Mouse (Mus musculus): Measurements from ENCODE around the gene Csf3r. TPM values are rescaled to one million over a fixed set of nuclear protein-coding genes. Genes with fewer than 3 reads are reported as not detected.

Csf3r gene
- total and polyA plus RNA-seq, 3 experiments: 0.06 TPM; not detected in 2

DNA sequence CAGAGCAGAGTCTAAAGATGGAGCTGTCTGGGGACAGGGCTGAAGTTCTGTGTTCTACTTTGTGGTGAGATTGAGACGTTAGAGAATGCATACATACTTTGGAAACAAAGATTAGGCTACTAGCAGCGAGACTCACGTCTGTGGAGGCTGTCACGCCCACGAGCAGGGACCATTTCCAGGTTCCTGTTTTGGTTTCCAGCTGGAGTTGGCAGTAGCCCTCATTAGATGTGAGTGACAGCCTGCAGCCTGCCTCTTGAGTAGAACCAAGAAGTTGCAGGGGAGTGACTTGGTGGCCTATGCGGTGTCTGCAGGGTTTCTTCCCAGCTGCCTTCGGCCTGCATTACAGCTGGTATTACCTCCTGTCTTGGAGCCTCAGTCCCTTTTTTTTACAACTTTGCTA is 27.3 kb downstream of the Csf3r start:
- no peak overlapping the region for H3K9ac ChIP-seq (ENCODE audit: control insufficient read depth, low read depth, low read length, poor library complexity, severe bottlenecking)
- H3K36me3 ChIP-seq (ENCODE audit: control insufficient read depth in 1 of 2, insufficient read depth in 2 of 2, low read length in 2 of 2): peaks cover 0 to 13% of the 10 kb centered on the region in 2 experiments; a peak in 3 of 4 replicates
- peaks cover 0 to 14% of the 10 kb centered on the region in 2 experiments; a peak in 3 of 4 replicates for H3K4me1 ChIP-seq (ENCODE audit: control insufficient read depth in 1 of 2, insufficient read depth in 2 of 2, low read length in 2 of 2)
- H3K79me2 ChIP-seq (ENCODE audit: control insufficient read depth, insufficient read depth, low read length, poor library complexity): peaks cover 10% of the 10 kb centered on the region
- H3K4me3 ChIP-seq (ENCODE audit: control insufficient read depth in 1 of 2, insufficient read depth in 1 of 2, low read depth in 2 of 2, low read length in 2 of 2): no peak overlapping the region
- H3K27ac ChIP-seq (ENCODE audit: control insufficient read depth, low read depth, low read length): no peak overlapping the region
- H3K27me3 ChIP-seq (ENCODE audit: control insufficient read depth in 1 of 2, insufficient read depth in 2 of 2, low read length in 2 of 2): no peaks in the 10 kb centered on the region
- no peaks in the 10 kb centered on the region for H3K9me3 ChIP-seq (replicated peaks; ENCODE audit: insufficient read depth, low read length)
- peak; percentile 79 for DNase-seq (ENCODE audit: low read depth, low spot score)
- TF ChIP-seq MYB (IDR thresholded peaks at IDR 0.05; ENCODE audit: low read depth, low read length): no peak
- no peak for TF ChIP-seq KAT2A (conservative IDR thresholded peaks at IDR 0.05; ENCODE audit: low read depth, low read length)
- TF ChIP-seq SIN3A (IDR thresholded peaks at IDR 0.05; ENCODE audit: low read length): peak; percentile 66
- no peak for TF ChIP-seq POLR2AphosphoS2 (IDR thresholded peaks at IDR 0.05; ENCODE audit: low read length)
- TF ChIP-seq USF2 (IDR thresholded peaks at IDR 0.05; ENCODE audit: borderline replicate concordance in 1 of 2, insufficient read depth in 1 of 2, low read depth in 1 of 2, low read length in 2 of 2): no peak
- no peak for TF ChIP-seq CHD1 (IDR thresholded peaks at IDR 0.05; ENCODE audit: low read depth, low read length)
- TF ChIP-seq MEF2A (IDR thresholded peaks at IDR 0.05; ENCODE audit: extremely low read depth, insufficient replicate concordance, low read depth, low read length, poor library complexity, severe bottlenecking): no peak
- TF ChIP-seq ZC3H11A (IDR thresholded peaks at IDR 0.05; ENCODE audit: low read depth, low read length): no peak
- no peak for TF ChIP-seq MAFK (IDR thresholded peaks at IDR 0.05; ENCODE audit: borderline replicate concordance, low read depth, low read length)
- 0 out of 2 replicates have a peak, but pooled peaks have one; percentile 25 for TF ChIP-seq MAX (IDR thresholded peaks at IDR 0.05; ENCODE audit: low read length)
- no peak for TF ChIP-seq CHD2 (IDR thresholded peaks at IDR 0.05; ENCODE audit: low read length)
- no peak for TF ChIP-seq ZNF384 (IDR thresholded peaks at IDR 0.05; ENCODE audit: low read depth, low read length)
- no peak for TF ChIP-seq SMC3 (IDR thresholded peaks at IDR 0.05; ENCODE audit: low read depth, low read length)
- TF ChIP-seq NELFE (IDR thresholded peaks at IDR 0.05; ENCODE audit: low read depth, low read length): no peak
- TF ChIP-seq ZMIZ1 (IDR thresholded peaks at IDR 0.05; ENCODE audit: low read depth, low read length): no peak
- no peak for TF ChIP-seq GATA1 (IDR thresholded peaks at IDR 0.05; ENCODE audit: low read depth, low read length)
- peak; percentile 61; the same call in 1 of the 2 replicates for TF ChIP-seq MXI1 (IDR thresholded peaks at IDR 0.05; ENCODE audit: low read depth, low read length)
- 0 out of 4 replicates have a peak, but pooled peaks have one; percentile 16 to 21 for TF ChIP-seq EP300 (IDR thresholded peaks at IDR 0.05; ENCODE audit: low read depth in 1 of 2, low read length in 2 of 2)
- TF ChIP-seq ELF1 (IDR thresholded peaks at IDR 0.05; ENCODE audit: low read depth, low read length): no peak
- no peak for TF ChIP-seq USF1 (IDR thresholded peaks at IDR 0.05; ENCODE audit: low read depth, low read length)
- TF ChIP-seq HCFC1 (IDR thresholded peaks at IDR 0.05; ENCODE audit: low read depth, low read length): no peak
- no peak for TF ChIP-seq CTCF (IDR thresholded peaks at IDR 0.05 in 2 of 3, conservative IDR thresholded peaks at IDR 0.05 in 1 of 3; ENCODE audit: control insufficient read depth in 1 of 3, insufficient read depth in 1 of 3, low read depth in 2 of 3, low read length in 3 of 3, poor library complexity in 1 of 3, severe bottlenecking in 1 of 3)
- TF ChIP-seq POLR2A (IDR thresholded peaks at IDR 0.05; ENCODE audit: control insufficient read depth in 1 of 2, insufficient read depth in 1 of 2, low read depth in 1 of 2, low read length in 2 of 2, poor library complexity in 1 of 2): no peak
- TF ChIP-seq UBTF (IDR thresholded peaks at IDR 0.05; ENCODE audit: borderline replicate concordance, insufficient read depth, low read depth, low read length): no peak
- peak; percentile 55; the same call in 1 of the 2 replicates for TF ChIP-seq ETS1 (IDR thresholded peaks at IDR 0.05; ENCODE audit: low read depth, low read length)
- TF ChIP-seq ZKSCAN1 (IDR thresholded peaks at IDR 0.05; ENCODE audit: low read depth, low read length): no peak
- no peak for TF ChIP-seq TCF12 (IDR thresholded peaks at IDR 0.05; ENCODE audit: low read depth, low read length)
- no peak for TF ChIP-seq GABPA (IDR thresholded peaks at IDR 0.05; ENCODE audit: low read depth, low read length)

Data from MEL (cell line).